In the genomic region with DNA sequence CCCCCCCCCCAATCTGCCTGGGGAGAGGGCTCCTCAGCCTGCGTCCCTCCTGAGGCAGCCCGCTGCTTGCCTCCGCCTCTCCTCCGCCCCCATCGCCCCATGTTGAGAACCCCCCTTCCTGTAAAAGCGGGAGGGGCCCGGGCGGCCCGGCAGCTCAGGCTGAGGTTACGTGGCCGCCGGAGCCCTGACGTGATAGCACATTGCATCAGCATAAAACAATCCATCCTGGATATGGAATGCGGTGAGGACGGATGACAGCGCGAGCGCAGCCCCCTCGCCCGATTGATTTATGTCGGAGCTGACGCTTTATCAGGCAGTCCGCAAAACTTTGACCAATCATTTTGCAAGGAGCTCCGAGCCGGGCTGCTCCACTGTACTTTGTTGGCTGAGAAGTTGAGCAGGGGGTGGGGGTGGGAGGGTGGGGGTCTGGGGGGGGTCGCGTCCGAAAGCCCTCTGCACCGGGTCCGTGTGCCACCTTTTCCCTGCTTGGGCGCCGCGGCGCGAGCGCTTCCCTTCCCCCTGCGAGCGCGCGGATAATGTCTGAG, we compare ENCODE assay signal across 9 mouse cellular contexts. TPM values are rescaled to one million over a fixed set of nuclear protein-coding genes. Genes with fewer than 3 reads are reported as not detected.
DNase-seq lines count a peak whose midpoint lies in the region; ATAC-seq and TF ChIP-seq lines count a peak whose summit lies in the region.
"Had no signal": no experiment of that assay in that cellular context is flagged by ENCODE, and none has a peak within 500 bp of the region (broad histone marks: within the 10 kb centered on the region; RNA-seq: fewer than 3 reads in every experiment).

Hoxb9 (plus strand) TSS at position 462 of the 545 bp plus-strand sequence.

- H3K4me2 ChIP-seq in heart, embryonic 12.5 days, result peak within 1 kb of the TSS; percentile 51
- peak within 1 kb of the TSS; percentile 100 for H3K4me2 ChIP-seq in neural tube, embryonic 12.5 days (replicated peaks)

- H3K9me3 ChIP-seq in heart, embryonic 12.5 days (replicated peaks), result no peaks in the 10 kb centered on the region
- H3K9me3 ChIP-seq in neural tube, embryonic 12.5 days, result no peaks in the 10 kb centered on the region

- peaks cover 19% of the 10 kb centered on the region for H3K4me1 ChIP-seq in heart, embryonic 12.5 days (replicated peaks)
- peaks cover 67% of the 10 kb centered on the region for H3K4me1 ChIP-seq in neural tube, embryonic 12.5 days
- H3K4me1 ChIP-seq in cerebellum, adult 2 months (ENCODE audit: control insufficient read depth, insufficient read depth, low read length), result no peaks in the 10 kb centered on the region

- no peak for ATAC-seq in heart, embryonic 12.5 days (ENCODE audit: insufficient number of reproducible peaks, low FRiP score)
- peak; percentile 82 for ATAC-seq in neural tube, embryonic 12.5 days (ENCODE audit: low FRiP score, low read depth)

- WGBS in heart, embryonic 12.5 days, result under 1% methylated on average over 40 of the region's 40 CpGs
- WGBS in neural tube, embryonic 12.5 days, result under 1% methylated on average over 40 of the region's 40 CpGs
- WGBS in cerebellum, adult 2 months, result 2% methylated on average over 40 of the region's 40 CpGs

- peak within 1 kb of the TSS; percentile 29 for H3K4me3 ChIP-seq in heart, embryonic 12.5 days
- H3K4me3 ChIP-seq in neural tube, embryonic 12.5 days, result peak within 1 kb of the TSS; percentile 95
- no peak within 1 kb of the TSS for H3K4me3 ChIP-seq in cerebellum, adult 2 months (replicated peaks; ENCODE audit: insufficient read depth, low read depth, low read length)

- H3K27ac ChIP-seq in heart, embryonic 12.5 days (ENCODE audit: poor library complexity, severe bottlenecking), result no peak within 1 kb of the TSS
- H3K27ac ChIP-seq in neural tube, embryonic 12.5 days, result peak within 1 kb of the TSS; percentile 100
- no peak within 1 kb of the TSS for H3K27ac ChIP-seq in cerebellum, adult 2 months (ENCODE audit: insufficient read depth, low read length)
- H3K27ac ChIP-seq: liver, embryonic 14.5 days had no signal

- no peak for TF ChIP-seq CTCF in cerebellum, adult 2 months (IDR thresholded peaks at IDR 0.05; ENCODE audit: borderline replicate concordance, insufficient read depth, low read depth, low read length)

- H3K27me3 ChIP-seq in heart, embryonic 12.5 days (replicated peaks), result peaks cover 96% of the 10 kb centered on the region
- peaks cover 11% of the 10 kb centered on the region for H3K27me3 ChIP-seq in neural tube, embryonic 12.5 days (replicated peaks)
- peaks cover 16% of the 10 kb centered on the region; the same call in 1 of the 2 replicates for H3K27me3 ChIP-seq in cerebellum, adult 2 months (ENCODE audit: control insufficient read depth, insufficient read depth, low read length)

- intact Hi-C loops in heart, postnatal 36 days (cut with DNase I), result no loop called here

- TF ChIP-seq POLR2A in cerebellum, adult 2 months (IDR thresholded peaks at IDR 0.05; ENCODE audit: borderline replicate concordance, insufficient read depth, low read length), result no peak

- no peak within 1 kb of the TSS for H3K9ac ChIP-seq in heart, embryonic 12.5 days
- H3K9ac ChIP-seq in neural tube, embryonic 12.5 days, result peak within 1 kb of the TSS; percentile 100
- H3K9ac ChIP-seq: liver, embryonic 14.5 days had no signal

- no peak for DNase-seq in heart, postnatal 36 days
- DNase-seq in adrenal gland, adult 8-10 months, result peak; percentile 94
- peak; percentile 75 for DNase-seq in kidney, adult 11 months
- no peak for DNase-seq in layer of hippocampus, adult 9-10 months (ENCODE audit: low spot score)
- no peak for DNase-seq in cerebellum, adult 2 months
- no peak for DNase-seq in ovary, postnatal 36 days (ENCODE audit: low spot score)

- no peaks in the 10 kb centered on the region for H3K36me3 ChIP-seq in heart, embryonic 12.5 days
- no peaks in the 10 kb centered on the region for H3K36me3 ChIP-seq in neural tube, embryonic 12.5 days

RNA-seq across cellular contexts. Expression of gene Hoxb9, which starts in this region (rescaled TPM):
- polyA plus RNA-seq in heart, embryonic 12.5 days (2016; fragmentation: Nextera tagmentation; extraction: Ambion mirVana), result 0.06 TPM in 1 of 2 replicates, not detected in the other
- not detected for total RNA-seq in heart, postnatal 36 days (2021)
- 100 to 1,000 TPM; 157 to 250 (median 226) TPM for total RNA-seq in adrenal gland, adult 8-10 months (2022)
- polyA plus RNA-seq in neural tube, embryonic 12.5 days (2016; fragmentation: Nextera tagmentation; extraction: Ambion mirVana), result 76.1 and 90.5 TPM in 2 replicates
- polyA plus RNA-seq in cerebellum, adult 2 months (2012; rRNA removed), result not detected in 2 replicates

Comparison
In these comparisons a context has a peak if more than half of its experiments do, and no peak if none do; other contexts are left out.
1. RNA of gene Hoxb9 (total RNA-seq): 157 to 250 TPM in adrenal gland, adult 8-10 months; not detected in heart, postnatal 36 days; every median in the first group is over 100 times any median in the second.
2. RNA of gene Hoxb9 (polyA plus RNA-seq): 76.1 to 90.5 TPM in neural tube, embryonic 12.5 days; 0.06 TPM in heart, embryonic 12.5 days and not detected in cerebellum, adult 2 months; every median in the first group is over 10 times any median in the second.
3. DNase-seq: peak in adrenal gland, adult 8-10 months (single experiment) and kidney, adult 11 months (single experiment); none in heart, postnatal 36 days (0 of 2), layer of hippocampus, adult 9-10 months (single experiment), cerebellum, adult 2 months (0 of 2) and ovary, postnatal 36 days (single experiment).